Mouse (Mus musculus): ENCODE data around the gene Rgs6. TPM values are rescaled to one million over a fixed set of nuclear protein-coding genes. Genes with fewer than 3 reads are reported as not detected.

Rgs6 gene
- polyA plus RNA-seq, 1 experiment, result 0.28 TPM

- TF ChIP-seq POLR2A (IDR thresholded peaks at IDR 0.05; ENCODE audit: borderline replicate concordance, low read depth, low read length) (no peak), CTCF (IDR thresholded peaks at IDR 0.05; ENCODE audit: low read depth, low read length) (no peak)
- Histone ChIP-seq H3K4me1 (ENCODE audit: control insufficient read depth, insufficient read depth, low read length) (no peaks in the 10 kb centered on the region), H3K4me3 (ENCODE audit: insufficient read depth, low read length) (no peak overlapping the region), H3K27ac (ENCODE audit: insufficient read depth, low read depth, low read length) (no peak overlapping the region)
These were observed 536.0 kb downstream of the Rgs6 start for GRCm38 (mm10) chr12:83124111-83124510.

GRCm38 (mm10) chr12:83125284-83125683 lies 537.2 kb downstream of the Rgs6 start:
- H3K4me1 ChIP-seq (ENCODE audit: control insufficient read depth, insufficient read depth, low read length), result no peaks in the 10 kb centered on the region
- H3K27ac ChIP-seq (ENCODE audit: insufficient read depth, low read depth, low read length), result no peak overlapping the region
- TF ChIP-seq POLR2A (IDR thresholded peaks at IDR 0.05; ENCODE audit: borderline replicate concordance, low read depth, low read length) (no peak), CTCF (IDR thresholded peaks at IDR 0.05; ENCODE audit: low read depth, low read length) (no peak)
- H3K4me3 ChIP-seq (ENCODE audit: insufficient read depth, low read length), result no peak overlapping the region

DNA sequence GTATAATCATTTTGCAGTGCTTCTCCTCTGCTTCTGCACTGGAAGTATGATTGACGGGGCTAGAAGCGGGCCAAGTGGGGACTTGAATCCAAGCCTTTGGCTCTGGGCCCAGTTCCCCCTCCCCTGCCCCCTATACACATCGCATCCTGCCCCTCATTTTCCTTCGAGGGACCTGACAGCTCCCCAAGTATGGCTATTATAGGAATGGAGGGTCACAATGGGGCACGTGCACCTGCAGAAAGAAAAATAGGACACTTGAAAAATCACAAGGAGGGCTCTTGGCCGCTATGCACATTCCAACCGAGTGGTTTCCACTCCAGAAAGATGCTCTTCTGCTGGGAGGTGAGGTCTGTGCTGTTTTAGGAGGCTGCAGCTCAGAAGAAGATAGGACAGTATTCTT lies 538.8 kb downstream of the Rgs6 start:
- Histone ChIP-seq H3K27ac (ENCODE audit: insufficient read depth, low read depth, low read length) (no peak overlapping the region), H3K4me3 (ENCODE audit: insufficient read depth, low read length) (no peak overlapping the region), H3K4me1 (ENCODE audit: control insufficient read depth, insufficient read depth, low read length) (no peaks in the 10 kb centered on the region)
- TF ChIP-seq POLR2A (IDR thresholded peaks at IDR 0.05; ENCODE audit: borderline replicate concordance, low read depth, low read length) (no peak), CTCF (IDR thresholded peaks at IDR 0.05; ENCODE audit: low read depth, low read length) (no peak)

DNA sequence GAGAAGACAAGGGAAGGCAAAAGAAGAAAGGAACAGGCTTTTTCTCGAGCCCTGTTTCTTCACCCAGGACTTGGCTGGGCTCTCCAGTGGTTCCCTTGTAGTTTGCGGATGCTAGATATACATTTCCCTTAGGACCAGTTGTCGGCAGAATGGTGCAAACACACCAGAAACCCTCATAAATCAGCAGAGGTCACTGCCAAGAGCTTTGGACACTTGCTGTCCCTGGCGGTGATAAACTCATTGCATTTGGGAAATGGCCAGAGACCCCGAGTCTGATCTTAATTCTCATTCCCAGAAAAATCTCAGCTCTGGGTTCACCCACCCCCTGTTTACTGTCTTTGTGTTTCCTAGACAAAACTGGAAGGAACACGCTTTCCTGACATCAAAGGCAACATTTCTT lies 539.9 kb downstream of the Rgs6 start:
- Histone ChIP-seq H3K4me3 (ENCODE audit: insufficient read depth, low read length) (no peak overlapping the region), H3K4me1 (ENCODE audit: control insufficient read depth, insufficient read depth, low read length) (no peaks in the 10 kb centered on the region), H3K27ac (ENCODE audit: insufficient read depth, low read depth, low read length) (no peak overlapping the region)
- TF ChIP-seq POLR2A (IDR thresholded peaks at IDR 0.05; ENCODE audit: borderline replicate concordance, low read depth, low read length) (no peak), CTCF (IDR thresholded peaks at IDR 0.05; ENCODE audit: low read depth, low read length) (no peak)

GRCm38 (mm10) chr12:83128606-83129005 lies 540.5 kb downstream of the Rgs6 start:
- TF ChIP-seq POLR2A (IDR thresholded peaks at IDR 0.05; ENCODE audit: borderline replicate concordance, low read depth, low read length) (no peak), CTCF (IDR thresholded peaks at IDR 0.05; ENCODE audit: low read depth, low read length) (no peak)
- Histone ChIP-seq H3K4me3 (ENCODE audit: insufficient read depth, low read length) (no peak overlapping the region), H3K27ac (ENCODE audit: insufficient read depth, low read depth, low read length) (no peak overlapping the region), H3K4me1 (ENCODE audit: control insufficient read depth, insufficient read depth, low read length) (no peaks in the 10 kb centered on the region)

GRCm38 (mm10) chr12:83131405-83131804 lies 543.3 kb downstream of the Rgs6 start:
- no peaks in the 10 kb centered on the region for H3K4me1 ChIP-seq (ENCODE audit: control insufficient read depth, insufficient read depth, low read length)
- TF ChIP-seq POLR2A (IDR thresholded peaks at IDR 0.05; ENCODE audit: borderline replicate concordance, low read depth, low read length) (no peak), CTCF (IDR thresholded peaks at IDR 0.05; ENCODE audit: low read depth, low read length) (no peak)
- H3K4me3 ChIP-seq (ENCODE audit: insufficient read depth, low read length), result no peak overlapping the region
- H3K27ac ChIP-seq (ENCODE audit: insufficient read depth, low read depth, low read length), result no peak overlapping the region

- Histone ChIP-seq H3K4me1 (ENCODE audit: control insufficient read depth, insufficient read depth, low read length) (no peaks in the 10 kb centered on the region), H3K27ac (ENCODE audit: insufficient read depth, low read depth, low read length) (no peak overlapping the region), H3K4me3 (ENCODE audit: insufficient read depth, low read length) (no peak overlapping the region)
- TF ChIP-seq CTCF (IDR thresholded peaks at IDR 0.05; ENCODE audit: low read depth, low read length) (no peak), POLR2A (IDR thresholded peaks at IDR 0.05; ENCODE audit: borderline replicate concordance, low read depth, low read length) (no peak)
These were observed 545.7 kb downstream of the Rgs6 start for GRCm38 (mm10) chr12:83133827-83134226.

GRCm38 (mm10) chr12:83136031-83136430 lies 547.9 kb downstream of the Rgs6 start:
- H3K4me3 ChIP-seq (ENCODE audit: insufficient read depth, low read length), result no peak overlapping the region
- H3K4me1 ChIP-seq (ENCODE audit: control insufficient read depth, insufficient read depth, low read length), result no peaks in the 10 kb centered on the region
- H3K27ac ChIP-seq (ENCODE audit: insufficient read depth, low read depth, low read length), result no peak overlapping the region
- TF ChIP-seq POLR2A (IDR thresholded peaks at IDR 0.05; ENCODE audit: borderline replicate concordance, low read depth, low read length), result no peak

- no peak for TF ChIP-seq POLR2A (IDR thresholded peaks at IDR 0.05; ENCODE audit: borderline replicate concordance, low read depth, low read length)
- TF ChIP-seq CTCF (IDR thresholded peaks at IDR 0.05; ENCODE audit: low read depth, low read length), result no peak
- Histone ChIP-seq H3K27ac (ENCODE audit: insufficient read depth, low read depth, low read length) (no peak overlapping the region), H3K4me3 (ENCODE audit: insufficient read depth, low read length) (no peak overlapping the region), H3K4me1 (ENCODE audit: control insufficient read depth, insufficient read depth, low read length) (no peaks in the 10 kb centered on the region)
These were observed 548.4 kb downstream of the Rgs6 start for GRCm38 (mm10) chr12:83136460-83136859.

- H3K27ac ChIP-seq (ENCODE audit: insufficient read depth, low read depth, low read length), result no peak overlapping the region
- H3K4me3 ChIP-seq (ENCODE audit: insufficient read depth, low read length), result no peak overlapping the region
- no peaks in the 10 kb centered on the region for H3K4me1 ChIP-seq (ENCODE audit: control insufficient read depth, insufficient read depth, low read length)
- no peak for TF ChIP-seq CTCF (IDR thresholded peaks at IDR 0.05; ENCODE audit: low read depth, low read length)
- TF ChIP-seq POLR2A (IDR thresholded peaks at IDR 0.05; ENCODE audit: borderline replicate concordance, low read depth, low read length), result no peak
These were observed 548.9 kb downstream of the Rgs6 start for GRCm38 (mm10) chr12:83137001-83137400.

DNA sequence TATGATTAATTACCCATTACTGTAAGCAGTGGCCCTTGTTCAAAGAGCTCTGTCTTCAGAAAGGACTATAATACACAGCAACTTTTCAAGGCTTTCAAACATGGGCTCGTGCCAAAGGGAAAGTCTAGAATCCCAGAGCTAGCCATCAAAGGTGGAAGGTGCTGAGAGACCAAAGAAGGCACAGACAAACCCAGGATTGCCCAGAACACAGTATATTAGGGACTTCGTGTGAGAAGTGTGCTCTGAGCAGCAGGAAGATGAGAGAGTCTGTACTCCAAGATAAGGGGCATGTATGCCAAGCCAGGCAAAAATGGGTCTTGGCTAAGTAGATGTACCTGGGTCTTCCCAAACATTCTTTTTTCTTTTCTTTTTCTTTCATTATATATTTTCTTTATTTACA lies 553.1 kb downstream of the Rgs6 start:
- H3K4me3 ChIP-seq (ENCODE audit: insufficient read depth, low read length), result no peak overlapping the region
- H3K27ac ChIP-seq (ENCODE audit: insufficient read depth, low read depth, low read length), result no peak overlapping the region
- no peaks in the 10 kb centered on the region for H3K4me1 ChIP-seq (ENCODE audit: control insufficient read depth, insufficient read depth, low read length)
- TF ChIP-seq CTCF (IDR thresholded peaks at IDR 0.05; ENCODE audit: low read depth, low read length) (no peak), POLR2A (IDR thresholded peaks at IDR 0.05; ENCODE audit: borderline replicate concordance, low read depth, low read length) (no peak)

All from bone marrow macrophage, adult 2 months (primary cell).